Mouse (Mus musculus) hindbrain, embryonic 15.5 days (tissue): Measurements from ENCODE around the gene Cryl1. TPM values are rescaled to one million over a fixed set of nuclear protein-coding genes. Genes with fewer than 3 reads are reported as not detected.

Experiments used
- ATAC-seq: fragments of 200-750 bp; cut with Nextera tagmentation; 2 replicates; pipeline ENCODE4 v1.8.0; 2017; ENCODE audit warnings: low read depth, moderate number of reproducible peaks, moderate TSS enrichment; ENCODE audit not compliant: low FRiP score
- H3K27ac ChIP-seq: fragments of 300-500 bp; sonication (generic); replicated peaks from 2 replicates; pipeline ENCODE4 v1.5.1; 2015; ENCODE audit warnings: mild to moderate bottlenecking, inconsistent platforms
- H3K27me3 ChIP-seq: fragments of 300-500 bp; sonication (generic); 2 replicates; pipeline ENCODE4 v1.6.1; 2015; ENCODE audit warnings: control low read depth, inconsistent platforms
- H3K36me3 ChIP-seq: fragments of 300-500 bp; sonication (generic); 2 replicates; pipeline ENCODE4 v1.6.1; 2015; ENCODE audit warnings: control low read depth, inconsistent platforms
- H3K4me1 ChIP-seq: fragments of 300-500 bp; sonication (generic); replicated peaks from 2 replicates; pipeline ENCODE4 v1.6.1; 2015; ENCODE audit warnings: control low read depth, inconsistent platforms
- H3K4me2 ChIP-seq: fragments of 300-500 bp; sonication (generic); 2 replicates; pipeline ENCODE4 v1.6.1; 2015; ENCODE audit warnings: moderate library complexity, mild to moderate bottlenecking, inconsistent platforms
- H3K4me3 ChIP-seq: fragments of 300-500 bp; sonication (generic); 2 replicates; pipeline ENCODE4 v1.5.1; 2015; ENCODE audit warnings: mild to moderate bottlenecking, inconsistent platforms
- H3K9ac ChIP-seq: fragments of 300-500 bp; sonication (generic); 2 replicates; pipeline ENCODE4 v1.6.1; 2015; ENCODE audit warnings: inconsistent platforms
- H3K9me3 ChIP-seq: fragments of 300-500 bp; sonication (generic); 2 replicates; pipeline ENCODE4 v1.6.1; 2016; ENCODE audit warnings: control low read depth, inconsistent platforms
- WGBS: fragments of 180-500 bp; shearing (Covaris S2); methylation state at CpG from one replicate; pipeline ENCODE4 v1.1.7; 2015; 5-methylcytosine and 5-hydroxymethylcytosine counted together
- polyA plus RNA-seq: library from polyadenylated mRNA; unstranded; fragments of >200 nt; fragmentation: Nextera tagmentation; extraction: Ambion mirVana; gene quantifications from 2 replicates; pipeline ENCODE4 v1.2.1, GENCODE M21; 2015

Gene Cryl1
- polyA plus RNA-seq, 1 experiment from 2014 or later: 11.8 TPM

GRCm38 (mm10) chr14:57366724-57367123 lies 31.6 kb downstream of the Cryl1 start:
- Histone ChIP-seq H3K36me3 (no peaks in the 10 kb centered on the region), H3K9me3 (no peaks in the 10 kb centered on the region), H3K9ac (no peak overlapping the region), H3K4me3 (no peak overlapping the region), H3K4me1 (peaks cover 2% of the 10 kb centered on the region; the same call in 1 of the 2 replicates), H3K27ac (no peak overlapping the region), H3K4me2 (no peak overlapping the region), H3K27me3 (0 out of 2 replicates have a peak, but pooled peaks cover 2% of the 10 kb centered on the region)
- WGBS: 78% methylated on average over 5 of the region's 5 CpGs
- ATAC-seq: no peak

- no peak overlapping the region for H3K4me3 ChIP-seq
- H3K4me1 ChIP-seq: peaks cover 2% of the 10 kb centered on the region; the same call in 1 of the 2 replicates
- 89% methylated on average over 9 of the region's 9 CpGs for WGBS
These were observed 33.0 kb downstream of the Cryl1 start for GRCm38 (mm10) chr14:57365341-57365740.

DNA sequence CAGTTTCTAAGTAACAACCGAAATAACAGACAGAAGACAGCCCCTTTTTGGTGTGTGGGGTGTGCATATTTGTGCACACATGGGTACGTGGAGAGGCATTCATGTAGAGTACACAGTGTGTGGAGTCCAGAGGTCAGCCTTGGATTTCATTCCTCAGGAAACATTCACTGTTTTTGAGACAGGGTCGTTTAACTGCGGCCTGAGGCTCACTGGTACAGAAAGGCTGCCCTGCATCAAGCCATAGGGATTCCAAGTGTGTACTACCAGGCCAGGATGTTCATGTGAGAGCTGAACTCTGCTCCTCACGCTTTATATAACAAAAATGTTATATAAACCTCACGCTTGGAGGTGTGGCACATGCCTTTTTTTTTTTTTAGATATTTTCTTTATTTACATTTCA lies 34.5 kb downstream of the Cryl1 start:
- Histone ChIP-seq H3K9ac (no peak overlapping the region), H3K4me2 (no peak overlapping the region), H3K4me1 (peaks cover 2% of the 10 kb centered on the region; the same call in 1 of the 2 replicates), H3K27me3 (0 out of 2 replicates have a peak, but pooled peaks cover 2% of the 10 kb centered on the region), H3K27ac (no peak overlapping the region), H3K36me3 (no peaks in the 10 kb centered on the region), H3K9me3 (no peaks in the 10 kb centered on the region), H3K4me3 (no peak overlapping the region)
- ATAC-seq: no peak
- WGBS: 85% methylated on average over 6 of the region's 6 CpGs

More at GRCm38 (mm10) chr14:57365341-57365740, 33.0 kb downstream of the Cryl1 start:
- Histone ChIP-seq H3K4me2 (no peak overlapping the region), H3K9ac (no peak overlapping the region), H3K36me3 (no peaks in the 10 kb centered on the region), H3K9me3 (no peaks in the 10 kb centered on the region), H3K27me3 (0 out of 2 replicates have a peak, but pooled peaks cover 2% of the 10 kb centered on the region), H3K27ac (no peak overlapping the region)
- no peak for ATAC-seq

GRCm38 (mm10) chr14:57362726-57363660 lies 35.3 kb downstream of the Cryl1 start:
- no peak overlapping the region for H3K9ac ChIP-seq
- H3K27ac ChIP-seq: no peak overlapping the region
- peaks cover 2% of the 10 kb centered on the region; the same call in 1 of the 2 replicates for H3K4me1 ChIP-seq
- WGBS: 14% methylated on average over 26 of the region's 31 CpGs
- 0 out of 2 replicates have a peak, but pooled peaks cover 2% of the 10 kb centered on the region for H3K27me3 ChIP-seq
- ATAC-seq: peak; percentile 81
- H3K4me3 ChIP-seq: no peak overlapping the region
- no peaks in the 10 kb centered on the region for H3K9me3 ChIP-seq
- H3K36me3 ChIP-seq: no peaks in the 10 kb centered on the region
- peak overlapping the region; percentile 44 for H3K4me2 ChIP-seq

GRCm38 (mm10) chr14:57357030-57357429 lies 41.3 kb downstream of the Cryl1 start:
- Histone ChIP-seq H3K27me3 (no peaks in the 10 kb centered on the region), H3K4me1 (no peaks in the 10 kb centered on the region), H3K4me3 (no peak overlapping the region), H3K4me2 (no peak overlapping the region), H3K36me3 (no peaks in the 10 kb centered on the region), H3K9ac (no peak overlapping the region), H3K9me3 (no peaks in the 10 kb centered on the region), H3K27ac (no peak overlapping the region)
- WGBS: 78% methylated on average over 5 of the region's 5 CpGs
- no peak for ATAC-seq

DNA sequence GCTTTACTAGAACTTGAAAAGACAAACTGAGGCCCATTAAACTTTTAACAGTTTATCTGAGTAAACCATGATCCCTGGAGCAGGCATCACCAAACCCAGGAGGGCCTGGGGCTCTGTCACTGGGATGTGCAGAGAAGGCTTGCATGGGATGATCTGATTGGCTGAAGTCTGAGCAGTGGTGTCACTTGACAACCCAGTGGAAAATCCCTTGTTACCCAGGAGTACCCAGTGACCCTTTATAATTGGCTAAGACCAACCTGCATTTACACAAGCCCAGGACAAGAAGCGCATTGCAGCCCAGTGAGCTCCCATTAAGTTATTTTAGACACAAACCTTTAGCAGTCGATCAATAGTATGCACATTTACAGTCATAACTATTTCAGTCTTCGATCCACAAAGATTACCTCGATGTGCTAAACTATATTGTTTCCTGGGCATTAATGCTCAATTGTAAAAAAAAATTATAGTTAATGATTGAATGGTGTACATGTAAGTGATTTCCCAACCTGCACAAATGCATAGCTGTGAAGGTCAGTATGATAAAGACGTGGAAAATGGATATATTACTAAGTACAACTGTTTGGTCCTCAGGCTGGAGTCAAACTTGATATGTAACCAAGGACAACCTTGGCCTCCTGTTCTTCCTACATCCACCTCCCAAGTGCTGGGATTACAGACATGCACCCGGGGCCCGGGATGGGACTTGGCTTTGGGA lies 46.7 kb downstream of the Cryl1 start:
- H3K27me3 ChIP-seq: no peaks in the 10 kb centered on the region
- no peaks in the 10 kb centered on the region for H3K36me3 ChIP-seq
- H3K4me1 ChIP-seq: no peaks in the 10 kb centered on the region
- no peak overlapping the region for H3K4me2 ChIP-seq
- no peak overlapping the region for H3K27ac ChIP-seq
- H3K9me3 ChIP-seq: no peaks in the 10 kb centered on the region
- WGBS: 74% methylated on average over 7 of the region's 7 CpGs
- H3K9ac ChIP-seq: no peak overlapping the region
- no peak overlapping the region for H3K4me3 ChIP-seq
- ATAC-seq: no peak

DNA sequence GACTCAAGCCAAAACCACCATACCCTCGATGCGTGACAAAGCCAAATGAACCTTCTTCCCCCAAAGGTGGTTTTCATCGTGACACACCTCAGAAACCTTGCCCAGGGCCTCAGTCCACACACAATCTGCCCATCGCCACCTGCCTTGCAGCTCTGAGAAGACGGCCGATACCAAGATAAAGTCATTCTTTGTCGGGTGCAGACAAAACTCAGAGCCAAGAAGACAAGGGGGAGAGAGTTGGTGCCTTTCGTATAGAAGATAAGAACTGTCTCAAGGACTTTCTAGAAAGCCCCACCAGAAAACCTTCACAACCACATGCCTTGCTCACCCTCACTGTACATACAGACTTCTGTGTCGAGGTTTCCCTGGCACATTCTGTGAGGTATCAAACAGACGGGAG lies 48.4 kb downstream of the Cryl1 start:
- Histone ChIP-seq H3K36me3 (no peaks in the 10 kb centered on the region), H3K4me1 (no peaks in the 10 kb centered on the region), H3K27me3 (no peaks in the 10 kb centered on the region), H3K4me2 (no peak overlapping the region), H3K4me3 (no peak overlapping the region), H3K9me3 (no peaks in the 10 kb centered on the region), H3K9ac (no peak overlapping the region), H3K27ac (no peak overlapping the region)
- no peak for ATAC-seq
- 89% methylated on average over 10 of the region's 10 CpGs for WGBS

DNA sequence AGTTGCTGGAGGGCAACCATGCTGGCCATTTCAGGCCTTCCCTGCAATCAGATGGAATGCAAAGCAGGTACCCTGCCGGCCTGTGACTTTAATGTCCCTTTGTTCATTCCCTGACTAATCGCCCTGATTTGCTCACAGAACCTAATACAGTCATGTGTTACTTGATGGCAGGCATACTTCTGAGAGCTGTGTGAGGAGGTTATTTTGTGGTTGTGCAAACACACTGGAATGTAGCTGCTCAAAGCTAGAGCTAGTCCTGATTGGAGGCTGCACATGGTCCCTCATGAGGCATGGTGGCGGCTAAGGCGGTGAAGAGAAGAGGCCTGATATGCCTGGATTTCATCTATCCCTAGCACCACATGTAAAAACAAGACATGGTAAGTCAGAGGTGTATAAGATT lies 50.2 kb downstream of the Cryl1 start:
- H3K4me3 ChIP-seq: no peak overlapping the region
- H3K27me3 ChIP-seq: no peaks in the 10 kb centered on the region
- no peak overlapping the region for H3K27ac ChIP-seq
- H3K36me3 ChIP-seq: no peaks in the 10 kb centered on the region
- ATAC-seq: no peak
- 67% methylated on average over 4 of the region's 4 CpGs for WGBS
- H3K9me3 ChIP-seq: no peaks in the 10 kb centered on the region
- no peak overlapping the region for H3K9ac ChIP-seq
- H3K4me2 ChIP-seq: no peak overlapping the region
- H3K4me1 ChIP-seq: no peaks in the 10 kb centered on the region

DNA sequence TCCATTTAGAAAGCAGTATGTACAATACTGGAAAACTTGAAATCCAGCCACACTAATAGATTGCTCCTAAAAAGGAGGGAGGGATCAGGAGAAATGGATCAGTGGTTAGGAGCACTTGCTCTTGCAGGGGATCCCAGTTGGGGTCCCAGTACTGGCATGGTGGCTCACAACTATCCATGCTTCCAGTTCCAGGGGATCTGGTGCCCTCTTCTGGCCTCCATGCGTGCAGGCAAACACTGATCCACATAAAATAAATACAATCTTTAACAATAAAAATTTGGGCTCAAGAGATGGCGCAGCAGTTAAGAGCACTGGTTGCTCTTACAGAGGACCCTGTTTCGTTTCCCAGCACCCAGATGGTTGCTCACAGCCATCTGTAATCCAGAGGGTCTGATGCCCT lies 52.2 kb downstream of the Cryl1 start:
- Histone ChIP-seq H3K4me3 (no peak overlapping the region), H3K9me3 (no peaks in the 10 kb centered on the region), H3K4me1 (no peaks in the 10 kb centered on the region), H3K27ac (no peak overlapping the region), H3K9ac (no peak overlapping the region), H3K4me2 (no peak overlapping the region), H3K27me3 (no peaks in the 10 kb centered on the region), H3K36me3 (no peaks in the 10 kb centered on the region)
- ATAC-seq: no peak
- 94% methylated on average over 3 of the region's 3 CpGs for WGBS

- Histone ChIP-seq H3K4me1 (no peaks in the 10 kb centered on the region), H3K4me3 (no peak overlapping the region), H3K27ac (no peak overlapping the region), H3K4me2 (peak overlapping the region; percentile 28; the same call in 1 of the 2 replicates), H3K9ac (no peak overlapping the region), H3K9me3 (no peaks in the 10 kb centered on the region), H3K36me3 (no peaks in the 10 kb centered on the region), H3K27me3 (no peaks in the 10 kb centered on the region)
- 69% methylated on average over 25 of the region's 25 CpGs for WGBS
- no peak; the same call in 1 of the 2 replicates for ATAC-seq
These were observed 53.4 kb downstream of the Cryl1 start for GRCm38 (mm10) chr14:57344781-57345492.

GRCm38 (mm10) chr14:57343057-57343750 lies 55.1 kb downstream of the Cryl1 start:
- no peak overlapping the region for H3K4me2 ChIP-seq
- no peaks in the 10 kb centered on the region for H3K36me3 ChIP-seq
- H3K9me3 ChIP-seq: no peaks in the 10 kb centered on the region
- no peaks in the 10 kb centered on the region for H3K27me3 ChIP-seq
- no peak overlapping the region for H3K27ac ChIP-seq
- ATAC-seq: no peak
- H3K9ac ChIP-seq: no peak overlapping the region
- no peaks in the 10 kb centered on the region for H3K4me1 ChIP-seq
- H3K4me3 ChIP-seq: no peak overlapping the region
- 32% methylated on average over 15 of the region's 15 CpGs for WGBS
